Mouse (Mus musculus) intestine, embryonic 14.5 days (tissue): ENCODE results near the gene Nacc1. TPM values are rescaled to one million over a fixed set of nuclear protein-coding genes. Genes with fewer than 3 reads are reported as not detected.

Experiments used
- ATAC-seq: fragments of 200-750 bp; cut with Nextera tagmentation; replicated peaks from 2 replicates; pipeline ENCODE4 v1.8.0; 2017; ENCODE audit warnings: low read depth, moderate number of reproducible peaks, moderate TSS enrichment, moderate library complexity; ENCODE audit not compliant: low FRiP score, low TSS enrichment
- DNase-seq: peaks from one replicate; pipeline ENCODE4 v3.0.0-alpha.2; 2018; ENCODE audit warnings: low spot score
- H3K27ac ChIP-seq: fragments of 300-500 bp; sonication (generic); 2 replicates; pipeline ENCODE4 v1.5.1; 2014; ENCODE audit warnings: low read depth, mild to moderate bottlenecking, control low read depth
- H3K27me3 ChIP-seq: fragments of 300-500 bp; sonication (generic); replicated peaks from 2 replicates; pipeline ENCODE4 v1.6.1; 2014; ENCODE audit warnings: low read length, control low read depth; ENCODE audit not compliant: control insufficient read depth, insufficient read depth
- H3K36me3 ChIP-seq: fragments of 300-500 bp; sonication (generic); 2 replicates; pipeline ENCODE4 v1.6.1; 2014; ENCODE audit warnings: low read length, control low read depth; ENCODE audit not compliant: control insufficient read depth, insufficient read depth
- H3K4me1 ChIP-seq: fragments of 300-500 bp; sonication (generic); replicated peaks from 2 replicates; pipeline ENCODE4 v1.6.1; 2014; ENCODE audit warnings: low read length, control low read depth, mixed read lengths; ENCODE audit not compliant: control insufficient read depth, insufficient read depth
- H3K4me2 ChIP-seq: fragments of 300-500 bp; sonication (generic); 2 replicates; pipeline ENCODE4 v1.6.1; 2014; ENCODE audit warnings: low read length
- H3K4me3 ChIP-seq: fragments of 300-500 bp; sonication (generic); 2 replicates; pipeline ENCODE4 v1.5.1; 2014; ENCODE audit warnings: low read depth, low read length, control low read depth, mixed read lengths
- H3K9ac ChIP-seq: fragments of 300-500 bp; sonication (generic); 2 replicates; pipeline ENCODE4 v1.6.1; 2014; ENCODE audit warnings: mild to moderate bottlenecking, low read length
- H3K9me3 ChIP-seq: fragments of 300-500 bp; sonication (generic); 2 replicates; pipeline ENCODE4 v1.6.1; 2016; ENCODE audit warnings: low read length, control low read depth; ENCODE audit not compliant: control insufficient read depth
- WGBS: fragments of 180-500 bp; shearing (Covaris S2); extraction: QIAGEN DNeasy Blood & Tissue Kit; methylation state at CpG from one replicate; pipeline ENCODE4 v1.1.7; 2014; 5-methylcytosine and 5-hydroxymethylcytosine counted together
- polyA plus RNA-seq: library from polyadenylated mRNA; unstranded; fragments of >200 nt; fragmentation: Nextera tagmentation; extraction: Ambion mirVana; gene quantifications from 2 replicates; pipeline ENCODE4 v1.2.1, GENCODE M21; 2014

Nacc1 gene
- polyA plus RNA-seq, 1 experiment from 2014 or later: 25.0 TPM

DNA sequence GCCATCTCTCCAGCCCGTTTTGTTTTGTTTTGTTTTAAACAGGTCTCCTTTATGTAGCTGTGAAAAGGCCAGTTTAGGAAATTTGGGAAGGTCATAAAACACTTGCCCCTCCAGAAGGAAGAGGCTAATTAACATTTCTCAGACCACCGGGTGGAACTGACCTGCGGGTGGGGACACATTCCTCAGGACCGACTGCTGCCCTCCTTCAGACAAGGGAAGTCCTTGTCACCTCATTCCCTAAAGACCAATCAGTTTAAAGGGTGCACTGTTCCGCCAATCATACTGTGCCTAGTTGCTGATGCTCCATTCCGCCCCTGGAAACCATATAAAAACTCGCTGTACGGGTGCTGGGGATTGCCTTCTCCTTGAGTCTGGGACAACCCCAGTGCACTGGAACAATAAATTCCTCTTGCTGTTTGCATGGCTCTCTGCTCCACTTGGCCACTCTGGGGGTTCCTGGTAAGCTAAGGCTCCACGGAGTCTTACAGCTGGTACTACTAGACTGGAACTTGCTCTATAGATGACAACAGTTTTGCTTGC lies 34.5 kb downstream of the Nacc1 start:
- H3K4me3 ChIP-seq: no peak overlapping the region
- H3K36me3 ChIP-seq: no peaks in the 10 kb centered on the region
- no peaks in the 10 kb centered on the region for H3K9me3 ChIP-seq
- no peak for DNase-seq
- no peak for ATAC-seq
- H3K4me1 ChIP-seq: peaks cover 39% of the 10 kb centered on the region
- no peak overlapping the region for H3K9ac ChIP-seq
- H3K4me2 ChIP-seq: no peak overlapping the region
- H3K27ac ChIP-seq: no peak overlapping the region
- H3K27me3 ChIP-seq: no peaks in the 10 kb centered on the region
- WGBS: 51% methylated on average over 9 of the region's 9 CpGs

DNA sequence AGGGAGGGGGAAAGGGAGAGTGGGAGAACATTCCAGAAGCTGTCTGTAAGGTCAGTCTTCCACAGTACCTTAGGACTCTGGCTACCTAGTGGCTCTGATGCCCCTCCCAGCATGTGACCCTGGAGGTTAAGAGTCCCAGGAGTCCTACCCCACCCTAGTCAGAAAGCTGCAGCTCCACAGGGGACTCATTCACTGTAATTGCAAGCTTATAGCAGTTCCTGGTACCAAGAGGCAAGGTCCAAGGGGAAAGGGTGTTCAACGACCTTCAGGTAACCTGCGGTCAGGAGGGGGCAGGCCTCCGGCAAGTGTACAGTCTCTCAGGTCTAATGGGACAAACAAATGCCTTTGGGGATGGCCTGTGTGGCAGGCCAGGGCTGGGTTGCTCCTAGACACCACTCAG lies 37.4 kb downstream of the Nacc1 start:
- H3K27me3 ChIP-seq: no peaks in the 10 kb centered on the region
- no peak overlapping the region for H3K4me2 ChIP-seq
- WGBS: 38% methylated on average over 3 of the region's 3 CpGs
- H3K4me1 ChIP-seq: peaks cover 16% of the 10 kb centered on the region
- H3K9ac ChIP-seq: no peak overlapping the region
- no peak overlapping the region for H3K4me3 ChIP-seq
- H3K9me3 ChIP-seq: no peaks in the 10 kb centered on the region
- H3K27ac ChIP-seq: peak overlapping the region; percentile 14; the same call in 1 of the 2 replicates
- no peak for DNase-seq
- ATAC-seq: no peak
- no peaks in the 10 kb centered on the region for H3K36me3 ChIP-seq

DNA sequence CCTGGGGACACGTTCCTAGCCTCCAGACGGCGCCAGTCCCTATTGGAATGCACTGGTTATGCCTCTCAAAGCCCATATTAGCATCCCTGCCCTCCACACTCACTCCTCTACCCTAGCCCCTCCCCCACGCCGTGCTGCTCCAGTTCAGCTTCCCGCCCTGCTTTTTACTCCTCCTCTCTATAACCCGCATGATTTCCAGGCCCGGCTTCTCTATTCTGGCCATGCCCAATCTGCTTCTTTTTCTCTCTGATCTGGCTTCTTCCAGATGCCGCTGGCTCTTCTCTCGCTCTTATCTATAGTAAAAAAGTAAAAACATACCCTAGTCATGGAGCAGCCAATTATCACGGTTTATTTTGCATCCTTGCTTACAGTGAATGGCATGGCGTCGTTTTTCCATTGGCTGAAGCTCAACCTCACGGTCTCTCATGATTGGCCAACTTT lies 40.2 kb downstream of the Nacc1 start:
- H3K4me3 ChIP-seq: no peak overlapping the region
- no peaks in the 10 kb centered on the region for H3K27me3 ChIP-seq
- WGBS: 4% methylated on average over 14 of the region's 14 CpGs
- peak; percentile 77 for DNase-seq
- H3K9ac ChIP-seq: no peak overlapping the region
- H3K9me3 ChIP-seq: no peaks in the 10 kb centered on the region
- no peak overlapping the region for H3K27ac ChIP-seq
- H3K4me1 ChIP-seq: 0 out of 2 replicates have a peak, but pooled peaks cover 7% of the 10 kb centered on the region
- H3K36me3 ChIP-seq: no peaks in the 10 kb centered on the region
- no peak for ATAC-seq
- peak overlapping the region; percentile 9 for H3K4me2 ChIP-seq

DNA sequence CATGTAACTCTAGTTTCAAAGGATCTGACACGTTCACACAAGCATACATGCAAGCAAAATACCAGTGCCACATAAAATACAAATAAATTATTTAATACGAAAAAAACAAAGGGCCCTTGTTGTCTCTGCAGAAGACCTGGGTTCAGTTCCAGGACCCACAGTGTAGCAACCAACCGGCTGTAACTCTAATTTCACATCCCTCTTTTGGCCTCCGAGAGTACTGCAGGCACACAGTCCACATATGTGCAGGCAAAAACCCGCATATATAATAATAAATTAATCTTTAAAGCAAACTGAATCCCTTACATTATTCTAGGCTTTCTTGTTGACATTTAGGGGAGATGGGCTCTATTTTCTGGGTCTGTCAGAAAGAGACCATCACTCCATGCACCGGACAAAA lies 40.9 kb downstream of the Nacc1 start:
- 0 out of 2 replicates have a peak, but pooled peaks cover 7% of the 10 kb centered on the region for H3K4me1 ChIP-seq
- H3K9me3 ChIP-seq: no peaks in the 10 kb centered on the region
- H3K27ac ChIP-seq: no peak overlapping the region
- no peak overlapping the region for H3K4me3 ChIP-seq
- DNase-seq (no peak), ATAC-seq (no peak)
- H3K4me2 ChIP-seq: no peak overlapping the region; the same call in 1 of the 2 replicates
- no peak overlapping the region for H3K9ac ChIP-seq
- no peaks in the 10 kb centered on the region for H3K36me3 ChIP-seq
- H3K27me3 ChIP-seq: no peaks in the 10 kb centered on the region
- 55% methylated on average over 6 of the region's 6 CpGs for WGBS

DNA sequence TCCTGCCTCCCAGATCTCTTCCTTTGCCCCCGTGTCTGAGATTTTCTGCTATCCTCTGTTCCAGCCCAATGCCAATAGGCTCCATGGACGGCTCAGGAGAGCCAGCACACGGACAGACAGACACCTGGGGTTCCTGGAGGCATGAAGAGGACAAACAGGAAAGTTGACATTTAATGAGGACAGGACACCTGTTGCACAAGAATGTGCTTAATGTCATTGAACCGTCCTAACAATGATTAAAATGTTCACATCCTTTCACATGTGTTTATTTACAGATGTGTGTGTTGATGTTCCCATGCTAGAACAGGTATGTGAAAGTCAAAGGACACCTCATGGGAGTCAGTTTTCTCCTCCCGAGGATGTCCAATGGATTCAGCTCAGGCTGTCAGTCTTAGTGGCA lies 44.6 kb downstream of the Nacc1 start:
- Histone ChIP-seq H3K27me3 (no peaks in the 10 kb centered on the region), H3K36me3 (no peaks in the 10 kb centered on the region), H3K4me2 (no peak overlapping the region), H3K9me3 (no peaks in the 10 kb centered on the region), H3K27ac (no peak overlapping the region), H3K9ac (no peak overlapping the region), H3K4me1 (peaks cover 7% of the 10 kb centered on the region; the same call in 1 of the 2 replicates), H3K4me3 (no peak overlapping the region)
- 66% methylated on average over 5 of the region's 5 CpGs for WGBS
- no peak for ATAC-seq
- DNase-seq: no peak

DNA sequence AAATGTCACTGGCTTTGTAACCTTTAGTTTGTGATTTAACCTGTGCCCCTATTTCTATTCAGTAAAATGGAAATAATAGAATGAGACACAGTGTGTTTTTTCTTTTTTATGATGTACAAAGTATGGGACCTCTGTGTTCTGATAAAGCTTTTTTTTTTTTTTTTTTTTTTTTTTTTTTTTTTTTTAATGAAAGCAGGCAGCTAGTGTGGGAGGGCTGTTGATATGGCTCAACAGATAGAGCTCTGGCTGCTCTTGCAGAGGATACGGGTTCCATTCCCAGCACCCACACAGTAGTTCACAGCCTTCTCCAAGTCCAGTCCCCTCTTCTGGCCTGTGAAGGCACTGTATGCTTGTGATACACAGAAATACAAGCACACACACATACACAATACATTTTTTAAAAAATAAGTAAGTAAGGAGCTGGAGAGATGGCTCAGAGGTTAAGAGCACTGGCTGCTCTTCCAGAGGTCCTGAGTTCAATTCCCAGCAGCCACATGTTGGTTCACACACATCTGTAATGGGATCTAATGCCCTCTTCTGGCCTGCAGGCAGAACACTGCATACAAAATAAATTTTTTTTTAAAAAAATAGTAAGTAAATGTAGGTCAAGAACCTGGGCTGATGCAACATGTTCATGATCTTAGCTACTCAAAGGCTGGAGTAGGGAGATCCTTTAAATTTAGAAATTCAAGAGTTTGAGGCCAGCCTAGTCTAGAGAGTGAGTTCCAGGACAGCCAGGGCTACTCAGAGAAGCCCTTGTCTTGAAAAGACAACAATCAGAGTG lies 45.9 kb downstream of the Nacc1 start:
- no peak overlapping the region for H3K27ac ChIP-seq
- DNase-seq (no peak), ATAC-seq (no peak)
- no peaks in the 10 kb centered on the region for H3K36me3 ChIP-seq
- H3K4me3 ChIP-seq: no peak overlapping the region
- no peaks in the 10 kb centered on the region for H3K27me3 ChIP-seq
- WGBS: 100% methylated on average over 1 of the region's 1 CpGs
- peaks cover 6% of the 10 kb centered on the region; the same call in 1 of the 2 replicates for H3K4me1 ChIP-seq
- no peak overlapping the region for H3K4me2 ChIP-seq
- H3K9ac ChIP-seq: no peak overlapping the region
- H3K9me3 ChIP-seq: no peaks in the 10 kb centered on the region

DNA sequence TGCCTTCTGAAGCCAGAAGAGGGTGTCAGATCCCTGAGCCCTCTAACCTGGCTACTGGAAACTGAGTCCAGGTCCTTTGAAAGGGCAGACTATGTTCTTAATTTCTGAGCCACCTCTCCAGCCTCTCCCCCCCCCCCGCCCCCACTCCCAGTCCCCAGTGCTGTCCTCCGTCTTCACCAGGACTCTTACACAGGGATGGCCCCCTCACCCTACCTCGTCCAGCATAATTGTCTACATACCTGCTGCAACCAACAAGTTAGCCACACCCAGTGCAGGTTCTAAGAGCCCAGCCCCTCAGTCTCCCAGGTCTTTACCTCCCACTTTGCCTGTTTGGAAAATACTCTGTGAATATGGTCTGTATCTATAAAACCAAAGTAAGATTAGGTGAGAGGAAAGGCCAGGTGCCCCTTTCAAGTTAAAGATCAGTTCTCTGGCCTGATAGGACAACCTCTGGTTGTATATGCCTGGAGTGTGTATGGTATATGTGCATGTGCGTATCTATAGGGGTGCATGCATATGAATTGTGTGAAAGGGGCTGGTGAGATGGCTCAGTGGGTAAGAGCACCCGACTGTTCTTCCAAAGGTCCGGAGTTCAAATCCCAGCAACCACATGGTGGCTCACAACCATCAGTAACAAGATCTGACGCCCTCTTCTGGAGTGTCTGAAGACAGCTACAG lies 46.9 kb downstream of the Nacc1 start:
- H3K9ac ChIP-seq: no peak overlapping the region
- peaks cover 6% of the 10 kb centered on the region for H3K4me1 ChIP-seq
- H3K36me3 ChIP-seq: no peaks in the 10 kb centered on the region
- DNase-seq (no peak), ATAC-seq (no peak)
- no peaks in the 10 kb centered on the region for H3K9me3 ChIP-seq
- H3K4me2 ChIP-seq: no peak overlapping the region
- WGBS: 71% methylated on average over 7 of the region's 7 CpGs
- no peak overlapping the region for H3K27ac ChIP-seq
- H3K27me3 ChIP-seq: no peaks in the 10 kb centered on the region
- H3K4me3 ChIP-seq: no peak overlapping the region

DNA sequence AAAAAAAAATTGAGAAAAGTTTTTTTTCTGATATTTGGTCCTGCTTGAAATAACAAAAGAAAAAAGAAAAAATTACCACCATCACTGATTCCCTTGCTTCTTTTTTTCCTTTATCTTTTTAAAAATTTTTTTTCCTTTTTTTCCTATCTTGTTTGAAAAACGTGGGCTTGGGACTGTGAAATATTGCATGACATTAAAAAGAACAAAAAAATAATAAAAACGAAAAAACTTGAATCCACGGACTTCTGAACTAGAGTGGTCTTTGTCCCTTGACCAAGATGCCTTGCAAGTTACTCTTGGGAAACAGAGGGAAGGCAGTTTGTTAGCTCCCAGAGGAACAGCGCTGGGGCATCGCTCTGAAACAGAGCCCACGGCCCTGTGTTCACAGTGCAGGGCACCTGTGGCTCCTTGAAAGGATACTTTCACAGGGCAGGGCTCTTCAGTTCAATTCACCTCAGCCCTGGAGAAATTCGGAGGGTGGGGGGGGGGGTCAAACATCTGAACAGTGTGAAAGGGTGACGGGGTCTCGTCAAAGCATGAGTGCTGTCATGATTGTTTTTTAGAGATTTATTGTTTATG lies 47.6 kb downstream of the Nacc1 start:
- 27% methylated on average over 9 of the region's 9 CpGs for WGBS
- Histone ChIP-seq H3K36me3 (no peaks in the 10 kb centered on the region), H3K9me3 (no peaks in the 10 kb centered on the region), H3K27ac (no peak overlapping the region), H3K27me3 (no peaks in the 10 kb centered on the region), H3K4me1 (peaks cover 11% of the 10 kb centered on the region), H3K9ac (peak overlapping the region; percentile 49; the same call in 1 of the 2 replicates), H3K4me2 (peak overlapping the region; percentile 58), H3K4me3 (peak overlapping the region; percentile 45)
- no peak for DNase-seq
- ATAC-seq: no peak
